Mouse (Mus musculus) v-Abl transformed pro-B cells (cell line): ENCODE data around the gene 1700030K09Rik.

Source experiments
- in situ Hi-C, 2 experiments: fragments of 400-800 bp; cut with MboI; formaldehyde crosslinking; loops; one replicate each; pipeline ENCODE4 v1.15.1; 2025; ENCODE audit not compliant: unreplicated experiment in 2 of 2

1700030K09Rik gene

GRCm38 (mm10) chr8:72443338-72443993 lies at the start of gene 1700030K09Rik, which contains the start of gene Calr3:
Gene 1700030K09Rik, plus strand, starts transcription at chr8:72443880.
Gene Calr3, minus strand, starts transcription at chr8:72443870.
- in situ Hi-C loops = no loop called here

DNA sequence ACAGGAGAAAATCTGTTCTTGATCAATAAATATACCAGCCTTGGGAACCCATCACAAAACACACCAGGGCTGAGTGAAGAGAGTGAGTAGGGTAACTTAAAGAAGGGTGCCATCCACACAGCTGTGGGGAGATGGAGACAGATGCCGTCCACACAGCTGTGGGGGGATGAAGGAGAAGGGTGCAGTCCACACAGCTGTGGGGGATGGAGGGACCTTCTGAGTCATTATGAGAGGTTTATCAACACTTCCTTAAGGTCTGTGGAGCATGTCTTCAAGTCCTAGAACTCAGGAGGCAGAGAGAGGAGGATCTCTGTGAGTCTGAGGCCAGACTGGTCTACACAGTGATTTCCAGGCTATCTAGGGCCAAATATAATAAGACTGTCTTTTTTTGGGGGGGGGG lies 42.3 kb upstream of the 1700030K09Rik start:
- in situ Hi-C loops = no loop called here

- in situ Hi-C loops = no loop called here
Measured at GRCm38 (mm10) chr8:72402981-72403380, 40.7 kb upstream of the 1700030K09Rik start.

DNA sequence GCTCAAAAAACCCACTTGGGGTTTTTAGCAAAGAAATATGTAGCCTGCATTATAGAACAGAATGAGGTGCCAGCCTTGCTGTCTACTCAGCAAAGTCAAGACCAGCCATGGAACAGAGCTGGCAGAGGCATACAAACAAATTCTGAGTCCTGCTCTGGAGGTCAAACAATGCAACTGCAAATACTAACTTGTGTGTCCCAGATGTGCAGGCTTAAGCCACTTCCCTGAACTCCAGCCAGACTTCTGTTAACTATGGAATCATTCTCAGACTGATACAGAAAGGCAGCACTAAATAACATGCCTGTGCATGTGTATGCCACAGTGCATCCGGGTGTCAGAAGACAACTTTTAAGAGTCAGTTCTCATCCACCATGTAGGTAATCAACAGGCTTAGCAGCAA lies 35.8 kb upstream of the 1700030K09Rik start:
- in situ Hi-C loops = no loop called here

- in situ Hi-C loops = no loop called here
Measured at GRCm38 (mm10) chr8:72409443-72409842, 34.2 kb upstream of the 1700030K09Rik start.

- in situ Hi-C loops = no loop called here
Measured at GRCm38 (mm10) chr8:72413839-72414238, 29.8 kb upstream of the 1700030K09Rik start.

DNA sequence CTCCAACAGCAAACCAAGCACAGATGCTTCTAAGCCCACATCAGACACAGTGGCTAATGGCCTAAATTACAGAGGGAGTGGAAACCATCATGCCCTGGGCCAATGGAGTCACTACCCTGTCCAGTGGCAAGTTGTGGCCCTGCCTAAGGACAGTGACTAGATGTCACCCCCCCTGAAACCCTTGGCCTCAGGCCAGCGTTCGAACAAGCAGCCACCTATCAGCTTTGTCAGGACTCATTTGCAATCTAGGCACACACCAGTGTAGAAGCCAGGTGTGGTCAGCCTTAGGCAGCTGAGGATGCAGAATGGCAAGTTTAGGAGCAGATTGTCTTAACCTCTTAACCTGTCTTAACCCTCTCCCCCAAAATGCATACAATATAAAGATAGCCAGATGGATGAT lies 28.4 kb upstream of the 1700030K09Rik start:
- in situ Hi-C loops = no loop called here

- in situ Hi-C loops = no loop called here
Measured at GRCm38 (mm10) chr8:72418073-72418472, 25.6 kb upstream of the 1700030K09Rik start.

GRCm38 (mm10) chr8:72420571-72421361 lies 22.9 kb upstream of the 1700030K09Rik start:
- in situ Hi-C loops = no loop called here

DNA sequence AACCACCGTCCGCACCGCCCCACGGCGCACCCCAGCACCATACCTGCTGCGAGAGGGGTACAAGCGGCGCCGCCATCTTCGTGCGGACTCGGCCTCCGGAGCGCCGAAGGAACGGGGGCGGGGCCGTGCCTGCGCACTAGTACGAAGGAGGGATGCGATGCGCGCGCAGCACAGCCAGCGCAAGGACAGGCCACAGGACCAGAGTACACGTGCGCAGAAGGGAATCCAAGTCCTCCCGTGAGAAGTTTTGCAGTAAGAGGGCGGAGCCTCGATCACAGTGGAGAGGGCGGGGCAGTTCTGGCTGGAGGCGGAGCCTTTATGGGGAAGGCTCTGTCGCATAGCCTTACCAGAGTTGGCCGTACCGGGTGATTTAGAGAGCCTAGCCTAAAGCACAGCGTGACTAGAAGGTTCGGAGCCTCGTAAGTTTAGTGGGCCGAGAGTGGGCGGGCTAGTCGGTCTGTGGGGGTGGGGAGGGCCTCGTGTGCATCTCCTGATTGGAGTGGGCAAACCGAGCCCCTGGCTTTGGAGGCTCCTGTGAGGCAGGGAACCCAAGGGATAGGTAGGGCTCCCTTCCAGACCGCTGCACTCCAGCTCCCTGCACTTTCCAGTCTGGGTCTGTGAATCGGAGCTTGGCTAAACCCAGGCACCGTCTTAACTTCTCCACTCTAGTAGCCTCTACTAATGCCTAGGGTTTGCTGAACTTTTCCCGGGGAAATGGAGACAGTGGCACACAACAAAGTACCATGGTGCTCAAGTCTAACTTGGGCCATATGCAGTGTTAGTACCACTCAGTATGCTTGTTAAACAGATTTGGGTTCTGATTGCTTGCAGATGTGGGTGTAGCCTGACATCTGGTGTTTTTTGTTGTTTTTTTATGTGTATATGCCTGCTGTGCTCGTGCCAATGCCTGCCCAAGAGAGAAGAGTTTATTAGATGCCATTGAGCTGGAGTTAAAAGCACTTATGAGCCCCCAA lies 22.0 kb upstream of the 1700030K09Rik start, which contains the start of gene Eps15l1:
Eps15l1 (minus strand) TSS at position 99 of the 974 bp plus-strand sequence.
- in situ Hi-C loops = no loop called here

- in situ Hi-C loops = no loop called here
Measured at GRCm38 (mm10) chr8:72422926-72423325, 20.8 kb upstream of the 1700030K09Rik start.

DNA sequence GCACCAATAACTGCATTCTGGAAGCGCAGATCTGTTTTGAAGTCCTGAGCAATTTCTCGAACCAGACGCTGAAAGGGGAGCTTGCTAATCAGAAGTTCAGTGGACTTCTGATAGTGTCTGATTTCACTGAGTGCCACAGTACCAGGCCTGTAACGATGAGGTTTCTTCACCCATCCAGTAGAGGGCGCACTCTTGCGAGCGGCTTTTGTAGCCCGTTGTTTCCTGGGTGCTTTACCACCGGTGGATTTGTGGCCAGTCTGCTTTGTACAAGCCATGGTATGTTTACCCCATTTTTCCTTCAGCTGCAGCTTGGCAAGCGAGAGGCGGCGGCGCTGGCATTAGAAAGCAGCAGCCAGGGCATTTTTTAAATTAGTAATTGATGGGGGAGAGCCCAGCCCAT lies 14.0 kb upstream of the 1700030K09Rik start:
- in situ Hi-C loops = no loop called here

DNA sequence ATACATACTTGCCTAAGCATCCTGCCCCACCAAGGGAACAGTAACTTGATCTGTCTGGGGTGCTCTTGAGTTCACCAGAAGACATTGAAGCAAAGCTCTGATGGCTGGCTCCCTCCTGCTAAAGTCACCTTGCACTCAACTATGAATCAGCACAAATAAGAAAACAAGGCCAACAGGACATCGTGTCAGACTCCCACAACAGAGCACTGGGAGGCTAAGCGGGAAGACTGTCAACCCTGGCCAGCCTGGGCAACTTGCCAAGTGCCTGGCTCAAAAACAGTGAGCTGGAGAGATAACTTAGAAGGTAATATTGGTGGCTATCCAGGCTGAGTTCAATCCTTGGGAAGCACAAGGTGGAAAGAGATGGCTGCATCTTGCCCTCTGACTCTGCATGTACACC lies 8.7 kb upstream of the 1700030K09Rik start:
- in situ Hi-C loops = no loop called here

DNA sequence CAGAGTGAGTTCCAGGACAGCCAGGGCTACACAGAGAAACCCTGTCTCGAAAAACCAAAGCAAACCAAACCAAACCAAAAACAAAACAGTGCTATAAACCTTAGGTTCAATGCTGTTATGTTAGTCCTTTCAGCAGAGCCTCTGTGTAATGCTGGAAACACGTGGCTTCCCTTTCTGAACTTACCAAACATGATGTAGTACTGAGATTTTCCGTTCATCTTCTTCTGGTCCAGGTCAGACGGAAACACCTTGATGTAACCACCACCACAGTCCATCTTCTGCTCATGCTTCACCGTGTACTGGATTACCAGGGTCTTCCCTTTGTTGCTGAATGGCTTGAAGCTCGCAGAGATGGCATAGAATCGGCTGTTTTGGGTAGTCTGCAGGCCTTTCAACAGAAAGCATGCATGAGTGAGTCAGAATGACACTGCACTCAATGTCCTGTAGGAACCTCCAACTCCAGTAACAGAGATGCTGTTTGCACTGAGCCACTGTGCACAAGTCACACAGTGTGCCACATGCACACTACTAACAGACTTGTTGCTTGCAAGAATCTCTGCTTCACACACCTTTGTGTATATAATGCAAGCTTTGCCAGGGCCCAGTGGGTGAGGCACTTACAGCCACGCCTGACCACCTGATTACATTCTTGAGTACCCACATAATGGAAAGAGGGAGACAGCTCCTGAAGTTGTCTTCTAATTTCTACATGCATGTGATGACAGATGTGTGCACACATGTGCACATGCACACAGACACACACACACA lies 5.2 kb upstream of the 1700030K09Rik start:
- in situ Hi-C loops = no loop called here

- in situ Hi-C loops = no loop called here
Measured at GRCm38 (mm10) chr8:72443994-72444350, 292 bp downstream of the 1700030K09Rik start.

- in situ Hi-C loops = no loop called here
Measured at GRCm38 (mm10) chr8:72445071-72445470, 1.4 kb downstream of the 1700030K09Rik start.

DNA sequence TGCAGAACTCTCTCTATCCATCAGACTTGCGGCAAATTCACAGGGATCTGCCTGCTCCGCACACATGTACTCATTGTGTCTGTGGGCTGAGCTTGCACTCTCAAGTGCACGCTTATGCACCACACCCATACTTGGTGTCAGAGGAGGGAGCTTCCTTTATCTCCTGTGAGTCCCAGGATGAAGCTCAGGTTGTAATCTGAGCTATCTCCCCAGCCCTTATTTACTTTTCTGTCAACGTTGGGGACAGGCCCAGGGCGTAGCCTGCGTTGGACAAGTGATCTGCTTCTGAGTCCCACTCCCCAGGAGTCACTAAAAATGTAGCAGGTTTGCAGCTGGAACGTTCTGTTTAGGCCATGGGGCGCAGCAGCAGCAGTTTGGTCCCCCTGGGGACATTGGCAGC lies 7.8 kb downstream of the 1700030K09Rik start:
- in situ Hi-C loops = no loop called here

- in situ Hi-C loops = no loop called here
Measured at GRCm38 (mm10) chr8:72453904-72454303, 10.2 kb downstream of the 1700030K09Rik start.

GRCm38 (mm10) chr8:72455317-72455716 lies 11.6 kb downstream of the 1700030K09Rik start:
- in situ Hi-C loops = no loop called here

GRCm38 (mm10) chr8:72457806-72458205 lies 14.1 kb downstream of the 1700030K09Rik start:
- in situ Hi-C loops = no loop called here
